Mouse (Mus musculus) G1E-ER4 (cell line): Measurements from ENCODE around the gene Morf4l1. TPM values are rescaled to one million over a fixed set of nuclear protein-coding genes. Genes with fewer than 3 reads are reported as not detected.

Experiments
- GATA1 ChIP-seq: IDR thresholded peaks from one replicate; pipeline ENCODE4 v1.8.0; 2012; ENCODE audit warnings: low read length, inconsistent platforms
- polyA plus RNA-seq: library from polyadenylated mRNA; stranded (reverse); fragments of >175 nt; gene quantifications from 2 replicates; pipeline ENCODE4 v1.2.3, GENCODE M21; 2012

Morf4l1 gene
- 87.4 and 119 TPM in 2 replicates for polyA plus RNA-seq

- no peak for TF ChIP-seq GATA1
Measured at GRCm38 (mm10) chr9:90114567-90115307, at the start of gene Morf4l1. Morf4l1 (minus strand) TSS chr9:90114774.

GRCm38 (mm10) chr9:90163749-90164095 is 49.1 kb upstream of the Morf4l1 start:
- TF ChIP-seq GATA1: no peak

- TF ChIP-seq GATA1: no peak
Measured at GRCm38 (mm10) chr9:90162926-90163748, 48.6 kb upstream of the Morf4l1 start, which contains the start of gene Adamts7. Adamts7 (plus strand) TSS chr9:90163069.

GRCm38 (mm10) chr9:90162243-90162925 is 47.8 kb upstream of the Morf4l1 start:
- no peak for TF ChIP-seq GATA1

- no peak for TF ChIP-seq GATA1
Measured at GRCm38 (mm10) chr9:90146869-90147268, 32.3 kb upstream of the Morf4l1 start.

GRCm38 (mm10) chr9:90145788-90146187 is 31.2 kb upstream of the Morf4l1 start:
- TF ChIP-seq GATA1: no peak

GRCm38 (mm10) chr9:90136678-90136965 is 22.0 kb upstream of the Morf4l1 start:
- no peak for TF ChIP-seq GATA1

DNA sequence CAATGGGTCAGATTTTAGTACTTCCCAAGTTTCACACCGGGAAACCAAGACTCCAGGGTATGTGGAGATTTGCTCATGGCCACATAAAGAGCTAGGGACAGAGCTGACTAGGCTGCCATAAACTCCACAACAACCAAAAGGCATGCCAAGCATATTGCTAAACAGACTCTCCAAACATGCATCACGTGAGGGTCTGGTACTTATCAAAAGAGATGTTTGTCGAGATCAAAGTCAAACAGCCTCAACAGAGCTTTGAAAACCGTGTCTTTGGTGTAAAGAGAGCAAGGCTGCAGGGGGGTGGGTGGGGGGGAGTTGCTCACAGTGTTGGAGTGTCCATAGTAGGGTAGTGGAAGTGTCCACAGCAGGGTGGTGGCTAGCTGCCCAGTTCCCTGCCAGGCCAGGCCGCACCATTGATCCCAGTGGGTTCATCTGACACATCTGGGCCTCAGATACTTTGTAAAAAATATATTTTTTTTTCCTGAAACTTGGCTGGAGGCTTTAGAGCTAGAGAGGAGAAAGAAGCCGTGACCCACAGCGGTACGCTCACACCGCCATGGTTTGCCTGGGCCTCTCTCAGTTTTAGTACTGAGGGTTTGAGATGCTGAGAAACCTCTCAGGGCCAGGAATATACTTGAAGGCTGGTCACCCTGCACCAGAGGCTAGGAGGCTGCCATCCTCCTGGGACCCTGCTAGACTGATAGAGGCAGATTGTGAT is 21.5 kb upstream of the Morf4l1 start:
- TF ChIP-seq GATA1: no peak

DNA sequence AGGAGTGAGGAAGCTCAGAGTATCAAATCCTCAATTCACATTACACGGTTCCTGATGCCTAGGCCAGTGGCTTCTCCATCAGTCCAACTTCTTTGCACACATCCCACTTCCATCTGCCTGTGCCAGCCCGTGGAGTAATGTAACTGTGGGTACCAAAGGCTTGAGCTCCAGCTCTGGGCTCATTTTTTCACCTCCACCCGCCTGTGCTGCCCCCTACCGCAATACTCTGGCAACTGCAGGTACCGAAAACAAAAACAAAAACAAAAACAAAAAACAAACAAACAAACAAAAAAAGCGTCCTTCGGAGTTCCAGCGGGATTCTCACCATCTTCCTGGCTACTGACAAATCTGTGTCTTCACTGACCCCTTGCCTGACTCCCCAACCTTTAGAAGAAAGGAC is 20.9 kb upstream of the Morf4l1 start:
- no peak for TF ChIP-seq GATA1

DNA sequence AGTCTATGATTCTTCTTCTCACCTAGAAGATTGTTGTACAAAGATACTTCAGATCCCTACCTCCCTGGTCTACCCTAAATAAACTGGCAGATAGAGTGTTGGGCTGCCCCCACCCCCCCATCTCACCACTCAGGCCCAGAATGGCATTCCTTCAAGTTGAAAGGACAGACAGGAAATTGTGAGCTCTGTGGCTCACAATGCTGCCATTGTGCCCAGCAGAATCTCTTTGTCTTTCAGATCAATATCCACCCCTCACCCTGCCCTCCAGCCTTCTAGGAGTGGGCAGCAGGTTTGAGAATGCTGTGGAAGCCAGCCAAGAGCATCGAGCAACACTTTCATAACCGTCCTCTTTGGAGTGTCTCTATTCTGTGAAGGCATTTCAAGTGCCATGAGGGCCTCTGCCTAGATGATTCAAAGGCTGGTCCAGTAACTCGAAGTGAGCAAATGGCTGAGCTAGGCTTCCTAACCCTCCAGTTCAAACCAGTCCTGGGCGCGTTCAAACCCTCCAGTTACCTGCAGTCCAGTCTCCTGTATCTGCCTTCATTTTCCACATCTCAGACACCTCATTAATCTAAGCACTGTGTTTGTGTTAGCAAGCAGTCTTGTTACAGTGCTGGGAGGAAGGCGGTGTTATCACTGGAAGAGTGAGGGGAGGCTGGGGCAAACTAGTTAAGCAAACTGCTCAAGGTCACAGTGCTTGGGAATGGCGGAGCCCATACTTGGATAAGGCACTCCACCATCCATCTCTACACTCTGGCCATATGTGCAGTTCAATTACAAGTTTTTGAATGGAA is 19.2 kb upstream of the Morf4l1 start:
- no peak for TF ChIP-seq GATA1

- no peak for TF ChIP-seq GATA1
Measured at GRCm38 (mm10) chr9:90128636-90129201, 14.1 kb upstream of the Morf4l1 start.

DNA sequence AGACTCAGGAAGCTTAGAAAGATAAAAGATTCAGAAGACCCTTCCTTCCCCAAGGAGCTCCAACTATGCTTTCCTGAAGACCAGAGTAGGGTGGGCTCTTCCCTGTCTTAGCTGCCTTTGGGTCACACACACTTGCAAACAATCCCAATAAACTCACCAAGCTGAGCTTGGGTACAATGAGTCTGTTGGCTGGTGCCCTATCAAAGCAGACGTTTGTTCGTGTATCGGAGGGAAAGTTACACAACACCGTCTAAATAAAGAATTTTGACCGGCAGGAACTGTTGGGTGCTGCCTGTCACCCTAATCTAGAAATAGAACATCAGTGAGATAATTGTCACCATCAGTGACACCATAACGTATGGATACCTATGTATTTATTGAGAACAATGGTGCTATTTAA is 12.6 kb upstream of the Morf4l1 start:
- no peak for TF ChIP-seq GATA1

DNA sequence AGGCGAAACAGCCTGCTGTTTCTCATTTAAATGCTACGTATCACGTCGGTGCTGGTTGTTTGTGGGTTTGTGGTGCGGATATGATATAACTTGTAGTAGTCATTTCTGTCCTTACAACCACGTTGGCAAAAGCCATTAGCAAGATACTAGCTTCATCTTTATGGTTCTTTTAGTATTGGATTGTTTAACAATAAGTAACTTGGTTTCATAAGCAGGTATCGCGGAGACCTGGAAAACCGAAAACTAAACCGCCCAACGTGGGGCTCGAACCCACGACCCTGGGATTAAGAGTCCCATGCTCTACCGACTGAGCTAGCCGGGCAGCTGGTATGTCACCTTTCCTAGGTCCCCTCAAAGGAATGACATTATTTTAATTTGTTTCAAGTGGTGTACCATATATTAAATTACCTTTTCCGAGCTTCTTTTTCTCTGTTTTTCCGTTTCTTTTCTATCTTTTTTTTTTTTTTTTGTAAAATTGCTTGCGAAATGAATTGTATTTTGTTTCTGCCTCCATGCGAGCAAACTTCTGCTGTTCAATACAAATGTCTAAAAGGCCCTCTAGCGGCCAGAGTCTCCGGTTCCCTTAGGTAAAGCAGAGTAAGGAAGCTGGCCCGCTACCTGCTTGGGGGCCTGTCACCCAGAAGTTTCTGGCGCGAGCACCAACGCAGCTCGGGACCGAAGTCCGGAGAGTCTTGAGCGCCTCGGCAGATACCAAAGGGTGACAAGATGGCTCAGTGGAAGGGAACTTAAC is 11.9 kb upstream of the Morf4l1 start:
- no peak for TF ChIP-seq GATA1
